Mouse (Mus musculus): ENCODE measurements around the gene Ap1m1.

DNA sequence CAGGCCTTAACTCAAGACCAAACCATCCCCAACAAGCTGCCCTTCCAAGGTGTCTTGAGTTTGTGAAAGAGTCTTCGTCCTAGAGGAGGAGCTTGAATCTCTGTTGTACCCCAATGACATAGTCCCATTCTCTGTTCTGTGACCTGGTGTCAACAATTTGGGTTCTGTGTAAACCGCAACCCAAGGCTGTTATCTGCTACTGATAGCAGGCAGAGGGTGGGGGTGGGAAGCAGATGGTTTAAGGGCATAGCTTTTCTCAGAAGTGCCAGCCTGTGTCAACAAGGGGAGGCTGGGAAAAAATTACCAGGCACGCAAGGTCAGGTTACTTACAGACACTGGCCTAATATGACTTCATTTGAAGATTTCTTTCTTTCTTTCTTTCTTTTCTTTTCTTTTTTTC lies 37.4 kb downstream of the Ap1m1 start:
- TF ChIP-seq POLR2A (IDR thresholded peaks at IDR 0.05; ENCODE audit: insufficient read depth, low read length): no peak
- TF ChIP-seq CTCF (IDR thresholded peaks at IDR 0.05; ENCODE audit: low read depth, low read length): no peak

All from ES-Bruce4 (cell line).